ENCODE assay signal across 23 mouse cellular contexts in the genomic region with DNA sequence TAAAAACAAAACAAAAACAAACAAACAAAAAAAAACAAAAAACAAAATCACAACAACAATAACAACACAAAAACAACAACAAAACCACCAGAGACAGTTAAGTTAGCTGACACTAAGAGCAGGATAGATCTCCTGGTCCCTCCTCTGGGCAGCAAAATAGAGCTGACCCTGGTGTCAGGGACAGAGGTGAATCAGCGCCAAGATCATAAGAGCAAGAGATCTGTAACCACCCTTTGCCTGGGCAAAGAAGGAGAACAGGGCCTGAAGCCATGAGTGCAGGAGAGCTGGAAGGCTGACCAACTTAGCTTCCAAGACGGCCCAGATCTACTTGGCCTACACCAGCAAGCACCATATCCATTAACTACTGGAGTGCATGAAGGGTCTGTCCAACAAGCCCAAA.
DNase-seq lines count a peak whose midpoint lies in the region; ATAC-seq lines count a peak whose summit lies in the region.
"Had no signal": no experiment of that assay in that cellular context is flagged by ENCODE, and none has a peak within 500 bp of the region (broad histone marks: within the 10 kb centered on the region; RNA-seq: fewer than 3 reads in every experiment).

No protein-coding gene starts in this region.

- H3K4me3 ChIP-seq in midbrain, embryonic 10.5 days: no peak overlapping the region
- H3K4me3 ChIP-seq in midbrain, embryonic 14.5 days (replicated peaks; ENCODE audit: low read depth, low read length): no peak overlapping the region
- H3K4me3 ChIP-seq: embryonic facial prominence, embryonic 10.5 days; embryonic facial prominence, embryonic 12.5 days; forebrain, embryonic 13.5 days; forebrain, embryonic 15.5 days had no signal

- no peaks in the 10 kb centered on the region for H3K4me1 ChIP-seq in midbrain, embryonic 10.5 days
- H3K4me1 ChIP-seq in midbrain, embryonic 14.5 days (ENCODE audit: control insufficient read depth, insufficient read depth, low read length): no peaks in the 10 kb centered on the region
- H3K4me1 ChIP-seq: embryonic facial prominence, embryonic 10.5 days; embryonic facial prominence, embryonic 12.5 days; forebrain, embryonic 13.5 days; forebrain, embryonic 15.5 days had no signal

- no peaks in the 10 kb centered on the region for H3K9me3 ChIP-seq in midbrain, embryonic 10.5 days (replicated peaks)
- no peaks in the 10 kb centered on the region for H3K9me3 ChIP-seq in midbrain, embryonic 14.5 days (ENCODE audit: control insufficient read depth, low read length)
- H3K9me3 ChIP-seq: embryonic facial prominence, embryonic 10.5 days; embryonic facial prominence, embryonic 12.5 days; forebrain, embryonic 13.5 days; forebrain, embryonic 15.5 days; G1E had no signal

- no peak overlapping the region for H3K4me2 ChIP-seq in midbrain, embryonic 14.5 days (ENCODE audit: low read length)
- H3K4me2 ChIP-seq: embryonic facial prominence, embryonic 12.5 days; forebrain, embryonic 13.5 days; forebrain, embryonic 15.5 days had no signal

- ATAC-seq in midbrain, embryonic 14.5 days (ENCODE audit: low FRiP score, low TSS enrichment): no peak
- ATAC-seq: activated CD4-positive, CD25-positive, alpha-beta regulatory T cell, adult 4 months; CD4-positive, CD25-positive, alpha-beta regulatory T cell, adult 4 months; forebrain, embryonic 13.5 days; forebrain, embryonic 15.5 days; forebrain, postnatal 0 days; Patski had no signal

- no peaks in the 10 kb centered on the region for H3K27me3 ChIP-seq in midbrain, embryonic 10.5 days (ENCODE audit: low read depth, poor library complexity, severe bottlenecking)
- no peaks in the 10 kb centered on the region for H3K27me3 ChIP-seq in midbrain, embryonic 14.5 days (ENCODE audit: control insufficient read depth, insufficient read depth, low read length)
- H3K27me3 ChIP-seq: CH12.LX; embryonic facial prominence, embryonic 12.5 days; forebrain, embryonic 13.5 days; forebrain, embryonic 15.5 days; Patski had no signal

- H3K27ac ChIP-seq in midbrain, embryonic 10.5 days (replicated peaks): no peak overlapping the region
- H3K27ac ChIP-seq in midbrain, embryonic 14.5 days (replicated peaks; ENCODE audit: low read depth, low read length): no peak overlapping the region
- H3K27ac ChIP-seq: embryonic facial prominence, embryonic 10.5 days; embryonic facial prominence, embryonic 12.5 days; forebrain, embryonic 13.5 days; forebrain, embryonic 15.5 days had no signal

- H3K9ac ChIP-seq in midbrain, embryonic 14.5 days (replicated peaks; ENCODE audit: low read length): no peak overlapping the region
- H3K9ac ChIP-seq: embryonic facial prominence, embryonic 12.5 days; forebrain, embryonic 13.5 days; forebrain, embryonic 15.5 days; forebrain, postnatal 0 days had no signal

- peak; percentile 29 to 73 for DNase-seq in adrenal gland, adult (ENCODE audit: inconsistent age in 2 of 2, low spot score in 1 of 2)
- DNase-seq in adrenal gland, postnatal 4 days (ENCODE audit: low spot score in 2 of 2): no peak
- peak; percentile 7 for DNase-seq in adrenal gland, postnatal 10 days
- peak; percentile 9 for DNase-seq in adrenal gland, postnatal 25 days
- DNase-seq in midbrain, embryonic 10.5 days (ENCODE audit: low spot score): no peak
- no peak for DNase-seq in urinary bladder, postnatal 4 days (ENCODE audit: low spot score in 2 of 2)
- DNase-seq in midbrain, embryonic 14.5 days: no peak
- DNase-seq: B cell, adult 2 months; cerebellum, adult 11-12 months; cerebellum, adult 2 months; cerebellum, adult 9-10 months; cerebellum, postnatal 10 days; cerebellum, postnatal 25 days; forebrain, postnatal 0 days had no signal

- 92% methylated on average over 2 of the region's 2 CpGs for WGBS in midbrain, embryonic 10.5 days
- 93% methylated on average over 2 of the region's 2 CpGs for WGBS in midbrain, embryonic 14.5 days

- H3K36me3 ChIP-seq in midbrain, embryonic 10.5 days: no peaks in the 10 kb centered on the region
- no peaks in the 10 kb centered on the region for H3K36me3 ChIP-seq in midbrain, embryonic 14.5 days (ENCODE audit: control insufficient read depth, insufficient read depth, low read length)
- H3K36me3 ChIP-seq: embryonic facial prominence, embryonic 10.5 days; embryonic facial prominence, embryonic 12.5 days; forebrain, embryonic 15.5 days; G1E had no signal

Comparison
In these comparisons a context has a peak if more than half of its experiments do, and no peak if none do; other contexts are left out.
1. DNase-seq: peak in adrenal gland, adult (2 of 2), adrenal gland, postnatal 10 days (single experiment) and adrenal gland, postnatal 25 days (single experiment); none in adrenal gland, postnatal 4 days (0 of 2), midbrain, embryonic 10.5 days (single experiment), urinary bladder, postnatal 4 days (0 of 2) and midbrain, embryonic 14.5 days (single experiment).